Mouse (Mus musculus): ENCODE data around the gene Zbtb16. TPM values are rescaled to one million over a fixed set of nuclear protein-coding genes. Genes with fewer than 3 reads are reported as not detected.

Gene Zbtb16
- total RNA-seq, 1 experiment = 0.36 TPM

GRCm38 (mm10) chr9:48805850-48806249 is 30.2 kb downstream of the Zbtb16 start:
- Histone ChIP-seq H3K36me3 (ENCODE audit: control insufficient read depth, insufficient read depth, low read length, poor library complexity, severe bottlenecking) (no peaks in the 10 kb centered on the region), H3K9ac (ENCODE audit: insufficient read depth, low read depth, low read length, poor library complexity, severe bottlenecking) (no peak overlapping the region), H3K9me3 (ENCODE audit: control insufficient read depth, insufficient read depth, low read depth, low read length) (no peaks in the 10 kb centered on the region), H3K4me1 (ENCODE audit: control insufficient read depth in 2 of 2, insufficient read depth in 2 of 2, low read length in 2 of 2, poor library complexity in 1 of 2) (no peaks in the 10 kb centered on the region), H3K27ac (ENCODE audit: insufficient read depth, low read depth, low read length, poor library complexity, severe bottlenecking) (no peak overlapping the region), H3K4me3 (ENCODE audit: insufficient read depth in 1 of 2, low read depth in 1 of 2, low read length in 2 of 2, poor library complexity in 1 of 2, severe bottlenecking in 1 of 2) (no peak overlapping the region)
- TF ChIP-seq ZNF384 (IDR thresholded peaks at IDR 0.05; ENCODE audit: low read depth, low read length) (no peak), HCFC1 (IDR thresholded peaks at IDR 0.05; ENCODE audit: borderline replicate concordance, insufficient read depth, low read length) (no peak), MAFK (IDR thresholded peaks at IDR 0.05; ENCODE audit: insufficient read depth, low read depth, low read length) (no peak), CHD2 (IDR thresholded peaks at IDR 0.05; ENCODE audit: low read depth, low read length) (no peak), ZC3H11A (IDR thresholded peaks at IDR 0.05; ENCODE audit: borderline replicate concordance, low read depth, low read length) (no peak)
- DNase-seq (ENCODE audit: low read depth, low spot score) = no peak
- in situ Hi-C loops (cut with MboI; ENCODE audit: low sequenced_read_pairs in 2 of 2, unreplicated experiment in 2 of 2) = no loop called here

DNA sequence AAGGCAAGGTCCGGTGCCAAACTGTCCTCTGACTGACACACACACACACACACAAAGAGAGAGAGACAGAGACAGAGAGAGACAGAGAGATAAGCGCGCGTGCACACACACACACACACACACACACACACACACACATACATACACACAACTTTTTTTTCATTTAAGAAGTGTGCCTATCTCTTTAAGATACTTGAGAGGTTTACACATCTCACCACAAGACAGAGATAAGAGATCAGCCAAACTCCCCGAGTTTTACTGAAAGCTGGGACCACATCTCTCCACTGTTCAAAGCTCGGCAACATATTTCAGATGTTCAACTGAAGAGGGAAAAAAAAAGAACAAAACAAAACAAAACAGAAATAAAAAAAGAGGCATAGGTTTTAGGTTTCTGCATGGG is 31.5 kb downstream of the Zbtb16 start:
- in situ Hi-C loops (cut with MboI; ENCODE audit: low sequenced_read_pairs in 2 of 2, unreplicated experiment in 2 of 2) = no loop called here
- H3K27ac ChIP-seq (ENCODE audit: insufficient read depth, low read depth, low read length, poor library complexity, severe bottlenecking) = no peak overlapping the region
- DNase-seq (ENCODE audit: low read depth, low spot score) = no peak
- H3K36me3 ChIP-seq (ENCODE audit: control insufficient read depth, insufficient read depth, low read length, poor library complexity, severe bottlenecking) = no peaks in the 10 kb centered on the region
- no peaks in the 10 kb centered on the region for H3K4me1 ChIP-seq (ENCODE audit: control insufficient read depth in 2 of 2, insufficient read depth in 2 of 2, low read length in 2 of 2, poor library complexity in 1 of 2)
- no peaks in the 10 kb centered on the region for H3K9me3 ChIP-seq (ENCODE audit: control insufficient read depth, insufficient read depth, low read depth, low read length)
- no peak for TF ChIP-seq MAFK (IDR thresholded peaks at IDR 0.05; ENCODE audit: insufficient read depth, low read depth, low read length)
- no peak overlapping the region for H3K9ac ChIP-seq (ENCODE audit: insufficient read depth, low read depth, low read length, poor library complexity, severe bottlenecking)
- H3K4me3 ChIP-seq (ENCODE audit: insufficient read depth in 1 of 2, low read depth in 1 of 2, low read length in 2 of 2, poor library complexity in 1 of 2, severe bottlenecking in 1 of 2) = no peak overlapping the region

GRCm38 (mm10) chr9:48803460-48804240 is 32.4 kb downstream of the Zbtb16 start:
- no peak for DNase-seq (ENCODE audit: low read depth, low spot score)

GRCm38 (mm10) chr9:48802374-48802773 is 33.6 kb downstream of the Zbtb16 start:
- DNase-seq (ENCODE audit: low read depth, low spot score) = no peak
- Histone ChIP-seq H3K9ac (ENCODE audit: insufficient read depth, low read depth, low read length, poor library complexity, severe bottlenecking) (no peak overlapping the region), H3K36me3 (ENCODE audit: control insufficient read depth, insufficient read depth, low read length, poor library complexity, severe bottlenecking) (no peaks in the 10 kb centered on the region), H3K4me1 (ENCODE audit: control insufficient read depth in 2 of 2, insufficient read depth in 2 of 2, low read length in 2 of 2, poor library complexity in 1 of 2) (no peaks in the 10 kb centered on the region), H3K27ac (ENCODE audit: insufficient read depth, low read depth, low read length, poor library complexity, severe bottlenecking) (no peak overlapping the region), H3K9me3 (ENCODE audit: control insufficient read depth, insufficient read depth, low read depth, low read length) (no peaks in the 10 kb centered on the region), H3K4me3 (ENCODE audit: insufficient read depth in 1 of 2, low read depth in 1 of 2, low read length in 2 of 2, poor library complexity in 1 of 2, severe bottlenecking in 1 of 2) (no peak overlapping the region)
- TF ChIP-seq MAFK (IDR thresholded peaks at IDR 0.05; ENCODE audit: insufficient read depth, low read depth, low read length) = no peak
- no peak for TF ChIP-seq ZNF384 (IDR thresholded peaks at IDR 0.05; ENCODE audit: low read depth, low read length)
- TF ChIP-seq HCFC1 (IDR thresholded peaks at IDR 0.05; ENCODE audit: borderline replicate concordance, insufficient read depth, low read length) = no peak
- no peak for TF ChIP-seq ZC3H11A (IDR thresholded peaks at IDR 0.05; ENCODE audit: borderline replicate concordance, low read depth, low read length)
- TF ChIP-seq CHD2 (IDR thresholded peaks at IDR 0.05; ENCODE audit: low read depth, low read length) = no peak
- in situ Hi-C loops (cut with MboI; ENCODE audit: low sequenced_read_pairs in 2 of 2, unreplicated experiment in 2 of 2) = no loop called here

More at GRCm38 (mm10) chr9:48803460-48804240, 32.4 kb downstream of the Zbtb16 start:
- Histone ChIP-seq H3K4me1 (ENCODE audit: control insufficient read depth in 2 of 2, insufficient read depth in 2 of 2, low read length in 2 of 2, poor library complexity in 1 of 2) (no peaks in the 10 kb centered on the region), H3K36me3 (ENCODE audit: control insufficient read depth, insufficient read depth, low read length, poor library complexity, severe bottlenecking) (no peaks in the 10 kb centered on the region), H3K9me3 (ENCODE audit: control insufficient read depth, insufficient read depth, low read depth, low read length) (no peaks in the 10 kb centered on the region), H3K27ac (ENCODE audit: insufficient read depth, low read depth, low read length, poor library complexity, severe bottlenecking) (no peak overlapping the region), H3K4me3 (ENCODE audit: insufficient read depth in 1 of 2, low read depth in 1 of 2, low read length in 2 of 2, poor library complexity in 1 of 2, severe bottlenecking in 1 of 2) (no peak overlapping the region), H3K9ac (ENCODE audit: insufficient read depth, low read depth, low read length, poor library complexity, severe bottlenecking) (no peak overlapping the region)
- TF ChIP-seq MAFK (IDR thresholded peaks at IDR 0.05; ENCODE audit: insufficient read depth, low read depth, low read length) (no peak), CHD2 (IDR thresholded peaks at IDR 0.05; ENCODE audit: low read depth, low read length) (no peak), ZC3H11A (IDR thresholded peaks at IDR 0.05; ENCODE audit: borderline replicate concordance, low read depth, low read length) (no peak), HCFC1 (IDR thresholded peaks at IDR 0.05; ENCODE audit: borderline replicate concordance, insufficient read depth, low read length) (no peak), ZNF384 (IDR thresholded peaks at IDR 0.05; ENCODE audit: low read depth, low read length) (no peak)
- in situ Hi-C loops (cut with MboI; ENCODE audit: low sequenced_read_pairs in 2 of 2, unreplicated experiment in 2 of 2) = no loop called here

- no peak overlapping the region for H3K27ac ChIP-seq (ENCODE audit: insufficient read depth, low read depth, low read length, poor library complexity, severe bottlenecking)
- in situ Hi-C loops (cut with MboI; ENCODE audit: low sequenced_read_pairs in 2 of 2, unreplicated experiment in 2 of 2) = no loop called here
- TF ChIP-seq MAFK (IDR thresholded peaks at IDR 0.05; ENCODE audit: insufficient read depth, low read depth, low read length) (no peak), ZC3H11A (IDR thresholded peaks at IDR 0.05; ENCODE audit: borderline replicate concordance, low read depth, low read length) (no peak), HCFC1 (IDR thresholded peaks at IDR 0.05; ENCODE audit: borderline replicate concordance, insufficient read depth, low read length) (no peak), CHD2 (IDR thresholded peaks at IDR 0.05; ENCODE audit: low read depth, low read length) (no peak), ZNF384 (IDR thresholded peaks at IDR 0.05; ENCODE audit: low read depth, low read length) (no peak)
- no peaks in the 10 kb centered on the region for H3K4me1 ChIP-seq (ENCODE audit: control insufficient read depth in 2 of 2, insufficient read depth in 2 of 2, low read length in 2 of 2, poor library complexity in 1 of 2)
- H3K9me3 ChIP-seq (ENCODE audit: control insufficient read depth, insufficient read depth, low read depth, low read length) = no peaks in the 10 kb centered on the region
- no peak for DNase-seq (ENCODE audit: low read depth, low spot score)
- no peaks in the 10 kb centered on the region for H3K36me3 ChIP-seq (ENCODE audit: control insufficient read depth, insufficient read depth, low read length, poor library complexity, severe bottlenecking)
- H3K9ac ChIP-seq (ENCODE audit: insufficient read depth, low read depth, low read length, poor library complexity, severe bottlenecking) = no peak overlapping the region
- no peak overlapping the region for H3K4me3 ChIP-seq (ENCODE audit: insufficient read depth in 1 of 2, low read depth in 1 of 2, low read length in 2 of 2, poor library complexity in 1 of 2, severe bottlenecking in 1 of 2)
These were observed 34.7 kb downstream of the Zbtb16 start for GRCm38 (mm10) chr9:48801322-48801721.
